Mouse (Mus musculus): ENCODE data around the gene Nfam1.

Gene Nfam1

DNA sequence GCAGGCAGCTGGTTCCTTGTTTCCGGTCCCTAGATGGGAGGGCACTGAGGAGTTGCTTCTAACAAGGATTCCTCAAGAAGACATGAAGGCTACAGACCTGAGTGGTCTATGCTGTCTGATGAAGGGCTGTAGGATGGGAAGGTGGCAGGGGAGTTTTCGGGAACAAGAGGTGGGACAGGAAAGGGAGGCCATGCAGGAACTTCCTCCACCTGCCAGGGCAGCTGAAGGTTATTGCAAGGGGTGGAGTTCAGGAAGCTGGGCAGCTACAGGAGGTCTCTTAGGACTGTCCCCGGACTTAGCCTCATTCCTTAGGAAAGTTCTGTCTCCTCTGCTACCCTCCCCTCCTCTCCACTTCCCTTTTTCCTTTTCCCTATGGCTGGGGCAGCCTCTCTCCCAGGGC, 5.7 kb upstream of the Nfam1 start:
- DNase-seq (ENCODE audit: low read depth) = no peak

DNA sequence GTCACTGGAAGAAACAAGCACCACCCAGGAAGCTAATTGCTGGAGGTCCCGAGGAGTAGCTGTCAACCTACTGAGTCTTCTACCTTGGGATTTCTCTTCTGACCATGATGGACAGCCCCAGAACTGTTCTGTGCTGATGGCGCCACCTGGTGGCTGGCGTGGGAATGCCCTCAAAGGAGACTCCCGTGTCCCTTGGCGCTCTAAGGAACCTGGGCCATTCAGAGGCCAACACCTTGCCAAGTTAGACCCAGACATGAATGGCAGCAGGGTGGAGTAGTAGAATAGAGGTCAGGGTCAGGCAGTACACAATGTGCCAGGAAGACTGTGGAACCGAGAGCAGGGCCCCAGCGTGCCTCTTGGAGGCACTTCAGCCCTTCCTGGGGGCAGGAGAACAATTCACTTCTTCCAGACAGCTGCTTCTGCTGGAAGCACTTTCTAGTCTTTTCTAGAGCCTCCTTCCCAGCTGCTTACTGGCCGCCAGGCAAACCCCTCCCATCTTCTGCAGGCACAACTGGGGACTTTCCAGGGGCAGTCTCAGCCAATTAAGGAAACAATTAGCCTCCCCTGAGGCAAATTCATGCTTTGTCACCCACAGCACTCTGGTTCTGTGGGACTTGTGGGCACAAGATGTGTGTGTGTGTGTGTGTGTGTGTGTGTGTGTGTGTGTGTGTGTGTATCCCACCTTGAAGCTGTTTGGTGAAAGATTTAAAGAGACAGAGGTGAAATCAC, 4.8 kb upstream of the Nfam1 start:
- peak; percentile 87 for DNase-seq (ENCODE audit: low read depth)

DNA sequence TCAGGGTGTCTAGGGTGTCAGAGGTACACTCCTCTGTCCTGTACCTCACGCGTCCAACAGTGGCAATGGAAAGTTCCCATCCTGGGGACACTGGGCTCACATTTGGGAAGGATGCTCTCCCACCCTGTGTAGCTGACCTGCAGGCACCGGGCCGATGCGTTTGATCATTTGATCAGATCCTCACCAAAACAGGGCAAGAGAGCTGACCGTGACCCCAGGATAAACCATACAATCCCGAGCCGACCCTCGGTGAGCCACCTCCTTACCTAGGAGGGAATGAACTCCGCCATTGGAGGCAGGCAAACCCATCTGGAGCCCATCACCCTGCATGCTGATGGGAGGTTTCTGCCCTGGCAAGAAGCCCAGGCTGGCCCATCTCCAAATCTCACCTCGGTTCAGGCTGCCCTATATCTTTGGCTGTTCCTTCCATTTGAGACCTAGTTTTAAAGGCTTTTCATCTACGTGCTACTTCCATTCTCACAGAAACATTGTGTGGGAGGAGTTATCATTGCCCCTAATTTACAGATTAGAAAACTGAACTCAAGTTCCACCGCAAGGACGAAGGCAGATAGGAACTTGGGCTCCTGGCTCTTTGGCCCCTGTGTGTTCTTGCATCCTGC, 3.9 kb upstream of the Nfam1 start:
- DNase-seq (ENCODE audit: low read depth) = no peak

DNA sequence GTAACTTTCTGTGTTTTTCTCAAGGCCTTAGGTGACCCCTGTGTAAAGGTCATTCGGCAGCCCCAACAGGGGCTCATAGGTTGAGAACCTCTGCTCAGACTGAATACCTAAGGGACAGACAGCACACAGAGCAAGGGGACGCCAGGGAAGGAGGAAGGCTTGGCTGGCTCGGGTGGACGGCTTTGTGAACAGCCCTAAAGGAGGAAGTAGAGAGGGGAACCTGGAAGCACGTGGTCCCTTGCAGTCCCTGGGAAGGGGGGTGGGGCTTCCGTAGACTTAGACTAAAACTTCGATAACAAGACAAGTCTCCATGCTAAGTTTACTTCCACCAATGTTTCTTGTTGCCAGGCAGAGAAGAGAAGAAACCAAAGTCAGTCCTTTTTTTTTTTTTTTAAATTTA, 3.0 kb upstream of the Nfam1 start:
- DNase-seq (ENCODE audit: low read depth) = peak; percentile 26

DNA sequence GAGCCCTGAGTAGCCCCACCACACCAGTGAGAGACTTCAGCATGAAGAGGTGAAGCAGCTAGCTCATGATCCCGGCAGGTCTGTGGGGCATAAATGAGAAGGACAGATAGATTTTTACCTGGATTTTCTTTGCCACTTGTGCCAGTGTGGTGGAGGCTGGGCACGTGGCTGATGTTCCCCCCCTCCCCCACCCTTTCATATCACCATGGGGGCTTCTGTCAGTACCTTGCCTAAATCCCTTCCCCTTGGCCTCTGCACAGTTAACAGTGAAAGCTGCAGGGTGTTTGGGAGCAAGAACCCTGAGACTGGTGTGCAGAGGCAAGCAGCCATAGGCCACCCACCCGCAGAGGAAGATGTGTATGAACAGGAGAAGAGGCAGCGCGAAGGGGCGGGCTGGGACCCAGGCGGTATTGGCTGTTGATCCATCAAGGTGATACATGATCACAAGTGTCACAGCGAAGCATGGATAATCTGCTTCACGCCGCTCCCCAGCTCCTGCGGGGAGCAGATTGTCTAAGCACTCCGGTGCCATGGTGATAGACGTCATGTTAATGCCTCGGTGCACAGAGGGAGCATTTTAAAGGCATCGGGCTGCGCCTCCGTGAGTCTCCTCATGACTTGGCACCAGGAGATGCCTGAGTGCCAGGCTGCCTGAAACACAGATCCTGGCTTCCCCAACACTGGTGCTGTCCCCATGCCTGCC, 1.3 kb upstream of the Nfam1 start:
- DNase-seq (ENCODE audit: low read depth) = no peak

DNA sequence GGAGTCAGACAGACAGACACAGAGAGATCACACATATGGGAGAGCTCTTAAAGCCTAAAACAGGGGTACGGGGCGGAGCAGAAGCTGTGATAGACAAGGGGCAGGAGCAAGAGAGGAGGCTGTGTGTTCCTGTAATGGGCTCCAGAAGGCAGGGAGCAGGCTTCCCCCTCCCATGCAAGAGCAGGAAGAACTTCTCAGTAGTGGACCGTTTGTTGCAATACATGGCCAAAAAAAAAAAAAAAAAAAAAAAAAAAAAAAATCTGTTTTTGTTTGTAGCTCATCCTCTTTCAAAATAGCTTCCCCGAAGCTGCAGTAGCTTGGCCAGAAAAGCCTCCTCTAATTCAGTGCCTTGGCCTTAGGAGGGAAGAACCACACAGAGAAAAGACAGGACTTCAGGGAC, 2.2 kb downstream of the Nfam1 start:
- DNase-seq (ENCODE audit: low read depth) = no peak

DNA sequence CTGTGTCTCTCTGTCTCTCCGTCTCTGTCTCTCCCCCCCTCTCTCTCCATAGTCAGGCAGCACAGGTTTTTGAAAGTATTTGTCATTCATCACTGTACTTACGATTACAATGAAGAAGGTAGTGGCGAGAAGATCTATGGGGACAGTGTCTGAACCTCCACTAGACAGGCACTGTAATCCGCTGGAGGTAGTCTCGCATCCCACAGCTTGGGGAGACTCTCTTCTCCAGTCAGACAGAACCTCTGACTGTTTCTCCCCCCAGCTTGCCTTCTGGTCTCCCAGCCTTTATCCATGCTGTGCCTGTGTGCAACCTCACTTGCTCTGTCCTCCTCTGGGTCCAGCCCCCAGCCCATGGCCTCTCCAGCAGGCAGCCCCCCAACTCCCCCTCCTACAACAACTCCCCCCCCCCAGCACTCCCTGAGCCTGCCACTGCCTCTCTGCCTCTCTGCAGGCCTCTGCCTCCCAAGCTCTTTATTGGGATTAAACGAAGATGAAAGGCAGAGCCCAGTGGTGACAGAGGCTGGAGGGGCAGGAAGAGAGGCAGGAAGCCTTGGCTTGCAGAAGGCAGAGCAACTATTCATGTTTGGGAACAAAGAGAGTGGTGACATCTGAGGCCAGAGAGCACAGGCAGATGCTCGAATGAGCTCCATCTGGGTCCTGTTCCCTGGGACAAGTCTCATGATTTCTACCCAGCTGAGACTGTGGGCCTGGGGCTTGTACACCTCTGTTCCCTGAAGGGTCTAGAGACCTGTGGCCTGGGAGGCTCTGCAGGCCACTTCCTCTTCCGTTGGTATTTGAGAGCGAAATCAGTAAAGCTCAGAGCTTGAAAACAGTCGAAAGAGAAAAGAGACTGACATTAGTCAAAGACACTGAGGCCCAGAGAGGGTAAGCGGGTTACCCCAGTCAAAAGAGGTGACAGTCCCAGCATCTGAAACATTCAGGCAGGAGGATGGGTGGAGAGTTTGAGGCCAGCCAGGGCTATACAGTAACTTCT, 3.1 kb downstream of the Nfam1 start:
- peak; percentile 47 for DNase-seq (ENCODE audit: low read depth)

DNA sequence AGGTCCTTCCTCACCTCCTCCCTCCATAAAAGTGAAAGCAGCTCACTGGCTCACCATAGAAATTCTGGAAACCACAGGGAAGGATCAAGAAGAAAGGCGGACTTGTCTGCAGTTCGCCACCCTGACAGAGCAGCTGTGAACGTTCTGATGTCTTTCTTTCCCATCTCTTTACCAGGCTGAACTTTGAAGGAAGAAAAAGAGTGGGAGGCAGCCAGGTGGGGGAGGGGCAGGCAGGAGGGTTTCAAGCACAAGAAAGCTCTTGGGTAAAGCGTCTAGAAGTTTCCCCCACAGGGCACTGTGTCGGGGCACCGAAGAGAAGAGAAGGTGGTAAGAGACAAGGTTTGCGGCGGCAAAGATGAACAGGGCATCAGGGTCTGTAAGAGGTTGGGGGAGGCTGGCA, 7.0 kb downstream of the Nfam1 start:
- DNase-seq (ENCODE audit: low read depth) = no peak

DNA sequence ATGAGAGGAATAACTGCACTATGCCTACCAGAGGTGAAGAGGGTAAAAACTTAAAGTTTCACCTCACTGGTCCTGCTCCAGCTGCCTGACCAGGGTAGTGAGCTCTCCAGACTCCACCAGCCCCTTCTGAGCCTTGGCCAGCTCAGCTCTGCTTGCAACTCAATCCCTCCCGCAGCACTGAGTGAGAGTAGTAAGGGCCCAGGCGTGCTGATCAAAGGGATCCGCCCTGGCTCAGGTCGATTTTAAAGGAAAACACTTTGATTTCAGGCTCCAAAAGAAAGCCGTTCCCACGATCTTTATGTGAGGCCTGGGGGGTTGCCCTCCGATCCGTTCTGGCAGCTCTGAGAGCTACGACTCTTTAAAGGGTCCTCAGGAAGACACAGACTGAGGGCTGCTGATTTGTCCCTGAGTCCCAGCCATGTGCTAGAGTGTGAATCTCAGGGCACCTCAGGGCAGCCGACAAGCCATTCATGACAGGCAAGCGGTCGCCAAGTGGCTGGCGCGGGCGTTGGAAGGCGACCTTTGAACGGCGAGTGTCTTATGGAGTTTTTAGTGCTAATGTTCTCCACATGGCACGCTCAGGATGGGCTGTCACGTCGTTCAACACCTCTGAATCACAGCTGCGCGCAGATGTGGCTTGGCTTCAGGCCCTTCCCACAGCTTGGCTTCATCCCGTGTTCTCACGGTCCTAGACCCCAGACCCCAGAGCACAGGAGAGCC, 7.9 kb downstream of the Nfam1 start:
- DNase-seq (ENCODE audit: low read depth) = no peak

DNA sequence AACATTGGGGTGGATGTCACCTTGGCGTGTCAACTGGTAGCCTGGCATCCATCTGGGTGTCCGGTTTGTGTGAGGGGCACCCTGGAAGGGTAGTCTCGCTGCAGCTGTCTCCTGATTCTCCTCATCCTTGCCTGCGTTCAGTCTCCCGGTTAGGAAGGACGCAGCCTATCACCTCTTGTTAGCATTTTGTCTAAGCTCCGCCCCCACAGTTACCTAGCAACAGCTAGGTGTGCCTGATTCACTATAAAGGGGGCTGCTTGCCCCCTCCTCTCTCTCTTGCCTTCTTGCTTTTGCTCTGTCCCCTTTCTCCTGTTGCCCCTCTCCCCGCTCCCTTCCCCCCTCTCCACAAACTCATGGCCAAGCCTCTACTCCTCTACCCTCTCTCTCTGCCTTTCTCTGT, 10.2 kb downstream of the Nfam1 start:
- DNase-seq (ENCODE audit: low read depth) = no peak

DNA sequence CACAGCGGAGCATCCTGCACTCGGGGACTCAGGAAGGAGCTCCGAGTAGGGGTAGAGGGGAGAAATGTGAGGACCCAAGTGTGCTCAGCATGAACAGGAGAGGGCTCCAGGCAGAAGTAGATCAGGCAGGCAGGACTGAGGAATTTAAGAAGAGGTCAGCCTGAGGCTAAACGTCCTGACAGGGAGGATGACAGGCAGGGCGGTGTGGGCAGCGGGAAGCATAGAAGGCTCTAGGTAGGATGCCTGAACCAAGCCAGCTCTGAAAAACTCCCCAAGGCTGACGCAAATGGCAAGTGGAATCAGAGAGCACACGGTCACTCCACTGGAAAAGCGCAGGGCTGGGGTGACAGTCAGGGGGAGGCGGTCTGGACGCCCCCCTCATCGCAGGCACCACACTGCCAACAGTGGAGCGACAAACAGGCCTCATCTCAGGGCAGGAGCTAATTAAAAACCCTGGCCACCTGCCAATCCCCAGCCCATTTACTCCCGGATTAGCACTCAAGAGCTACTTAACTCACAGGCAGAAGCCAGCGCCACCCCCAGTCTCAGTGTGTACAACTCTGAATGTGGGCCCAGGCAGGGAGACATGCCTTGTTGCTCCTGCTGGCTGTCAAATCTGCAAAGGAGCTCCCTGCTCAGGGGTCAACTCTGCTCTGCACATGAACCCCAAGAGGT, 22.0 kb downstream of the Nfam1 start:
- no peak for DNase-seq (ENCODE audit: low read depth)

DNA sequence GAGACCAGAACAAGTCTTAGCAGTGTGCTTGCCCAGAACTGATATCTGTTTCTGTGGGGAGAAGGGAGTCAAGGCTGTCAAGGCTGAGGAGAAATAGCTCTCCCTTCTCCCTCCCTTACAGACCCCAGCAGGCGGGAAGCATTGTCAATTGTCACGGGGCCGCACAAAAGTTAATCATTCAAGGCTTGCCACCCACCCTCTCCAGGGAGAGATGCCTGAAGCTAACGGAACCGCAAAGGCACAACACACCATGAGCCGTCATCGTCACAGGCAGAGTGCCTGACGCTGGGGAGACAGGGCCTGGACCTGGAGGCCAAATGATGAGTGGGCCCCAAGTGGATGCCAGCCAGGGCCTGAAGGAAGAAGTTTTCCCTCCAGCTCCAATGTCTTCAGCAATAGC, 22.7 kb downstream of the Nfam1 start:
- no peak for DNase-seq (ENCODE audit: low read depth)

DNA sequence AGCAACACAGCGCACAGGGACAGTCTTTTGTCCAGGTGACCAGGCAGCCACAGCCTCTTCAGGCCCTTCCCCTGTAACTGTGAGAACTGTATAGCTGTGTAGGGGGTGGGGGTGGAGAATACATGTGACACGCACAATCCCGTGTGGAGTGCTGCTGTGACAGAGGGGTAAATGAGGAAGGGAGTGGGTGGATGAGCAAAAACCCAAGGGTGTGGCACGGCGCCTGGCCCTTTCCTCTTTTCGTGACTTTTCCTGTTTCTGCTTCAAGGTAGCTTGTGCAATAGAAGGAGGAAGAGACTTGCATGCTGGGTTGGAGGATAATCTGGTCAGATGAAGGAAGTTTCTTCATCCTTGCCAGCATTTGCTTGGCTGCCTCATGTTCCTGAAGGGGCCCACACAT, 23.6 kb downstream of the Nfam1 start:
- no peak for DNase-seq (ENCODE audit: low read depth)

DNA sequence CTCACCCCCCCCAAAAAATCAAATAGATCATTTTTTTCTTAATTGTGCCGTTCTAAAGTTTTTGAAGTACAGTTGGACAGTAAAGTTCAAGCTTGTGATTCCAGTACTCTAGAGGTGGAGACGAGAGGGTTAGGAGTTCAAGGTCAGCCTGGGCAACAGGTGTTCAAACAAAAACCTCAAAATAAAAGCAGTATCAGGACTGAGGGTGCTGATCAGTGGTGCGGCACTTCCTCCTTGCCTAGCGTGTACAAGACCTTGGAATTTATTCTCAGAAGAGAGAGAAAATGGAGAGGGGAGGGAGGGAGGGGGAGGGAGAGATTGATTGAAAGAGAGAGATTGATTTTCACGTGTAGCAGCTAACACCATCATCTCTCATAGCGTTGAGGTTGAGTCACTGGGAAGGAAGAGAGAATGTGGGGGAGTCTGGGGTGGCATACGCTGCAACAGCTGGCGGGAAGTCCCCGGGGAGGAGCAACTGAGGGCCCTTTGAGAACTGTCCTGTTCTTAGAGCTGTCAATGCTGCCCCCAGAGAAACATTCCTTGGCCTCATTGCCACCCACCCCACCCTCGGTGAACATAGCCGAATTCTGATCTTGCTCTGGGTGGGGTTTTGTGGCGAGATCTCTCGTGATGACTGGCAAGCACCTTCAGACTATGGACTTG, 24.2 kb downstream of the Nfam1 start:
- peak; percentile 68 for DNase-seq (ENCODE audit: low read depth)

DNA sequence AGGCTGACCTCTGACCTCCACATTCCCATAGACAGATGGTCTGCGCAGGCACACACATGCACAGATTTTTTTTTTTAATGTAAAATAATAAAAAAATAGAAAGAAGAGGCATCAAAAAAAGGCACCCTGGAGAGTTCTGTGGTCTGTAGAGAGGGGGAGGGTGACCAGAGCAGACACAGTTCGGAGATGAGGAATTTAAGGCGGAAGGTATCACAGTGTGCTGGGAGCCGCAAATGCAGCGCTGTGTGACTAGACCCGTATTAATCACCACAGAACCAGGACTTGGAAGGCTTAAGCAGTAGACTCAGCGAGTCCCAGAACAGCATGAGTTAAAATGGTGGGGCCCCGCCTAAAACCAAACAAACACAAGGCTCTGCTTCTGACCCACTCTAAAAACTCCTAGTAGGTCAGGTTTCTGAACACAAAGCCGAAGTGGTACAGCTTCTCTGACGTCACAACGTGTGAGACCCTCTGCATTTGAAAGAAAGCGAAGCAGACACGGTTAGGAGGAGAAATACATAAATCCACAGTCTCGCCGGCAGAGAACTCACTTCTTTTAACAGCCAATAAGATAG, 25.7 kb downstream of the Nfam1 start:
- DNase-seq (ENCODE audit: low read depth) = no peak

DNA sequence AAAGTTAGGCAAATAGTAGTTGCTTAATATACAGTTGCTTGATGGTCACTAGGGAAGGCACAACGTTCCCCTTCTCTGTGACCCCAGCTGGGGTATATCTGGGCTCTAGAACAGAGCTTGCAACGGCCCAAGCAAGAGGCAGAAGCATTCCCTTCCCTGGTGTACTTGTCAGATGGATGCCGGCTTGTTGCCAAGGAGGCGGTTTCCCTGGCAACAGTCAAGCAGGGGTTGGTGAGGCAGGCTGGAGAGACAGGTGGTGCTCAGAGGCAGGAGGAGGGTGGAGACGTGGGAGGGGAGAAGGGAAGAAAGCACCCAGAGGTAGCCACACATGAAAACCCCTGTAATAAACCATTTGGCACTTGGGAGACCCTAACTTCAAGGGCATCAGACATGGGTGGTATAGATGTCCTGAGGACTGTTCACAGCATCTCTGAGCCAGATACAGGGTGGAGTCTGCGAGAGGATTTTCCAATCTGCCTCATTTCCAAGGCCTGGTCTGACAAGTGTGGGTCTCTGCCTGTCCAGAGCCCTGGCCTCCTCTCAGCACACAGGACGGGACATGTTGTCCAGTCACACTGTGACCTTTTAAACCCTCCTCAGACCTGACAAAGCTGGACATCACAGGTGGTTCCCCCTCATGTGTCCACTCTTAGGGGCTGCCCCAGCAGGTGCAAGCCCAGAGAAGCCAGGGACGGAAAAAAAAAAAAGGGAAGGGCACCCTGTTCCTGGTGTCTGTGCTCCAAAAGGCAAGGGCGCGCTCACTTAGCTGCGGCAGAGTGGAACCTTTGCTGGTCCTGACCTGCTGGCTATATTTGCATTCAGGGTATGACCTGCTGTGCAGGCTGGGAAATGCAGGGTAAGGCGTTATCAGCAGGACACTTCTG, 30.2 kb downstream of the Nfam1 start:
- no peak for DNase-seq (ENCODE audit: low read depth)

DNA sequence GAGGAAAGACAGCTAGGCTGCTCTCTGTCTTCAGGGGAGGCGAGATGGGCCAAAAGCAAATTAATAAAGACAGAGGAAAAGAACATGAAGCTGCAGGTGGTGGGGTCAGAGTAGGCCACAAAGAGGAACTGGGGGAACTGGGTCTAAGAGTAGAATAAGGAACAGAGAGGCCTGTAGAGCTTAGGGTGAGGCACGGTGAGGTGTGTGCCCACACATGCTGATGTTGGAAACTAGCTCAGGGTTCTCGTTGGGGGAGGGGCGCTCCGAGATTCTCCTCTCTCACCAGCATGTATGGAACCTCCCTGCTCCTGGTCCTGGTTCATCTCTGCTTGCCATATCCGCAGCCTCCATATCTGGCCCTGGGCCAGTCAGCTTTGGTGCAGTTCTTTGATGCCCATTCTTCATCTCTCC, 34.3 kb downstream of the Nfam1 start:
- no peak for DNase-seq (ENCODE audit: low read depth)

DNA sequence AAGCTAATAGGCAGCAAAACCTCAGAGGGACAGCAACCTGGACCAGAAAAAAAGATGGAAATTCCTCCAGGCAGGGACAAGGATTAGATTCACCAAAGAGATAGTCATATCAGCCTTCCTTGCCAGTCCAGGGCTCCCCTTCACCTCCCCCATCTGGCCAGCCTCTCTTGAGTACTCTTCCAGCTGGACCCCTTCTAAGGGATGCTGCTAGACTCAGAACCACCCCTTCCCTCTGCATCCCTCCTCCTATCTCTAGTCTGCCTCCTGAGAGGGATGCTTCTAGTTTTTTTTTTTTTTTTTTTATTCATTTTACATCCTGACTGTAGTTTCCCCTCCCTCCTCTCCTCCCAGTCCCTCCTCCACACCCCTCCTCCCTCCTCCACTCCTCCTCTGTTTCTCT, 36.7 kb downstream of the Nfam1 start:
- no peak for DNase-seq (ENCODE audit: low read depth)

DNA sequence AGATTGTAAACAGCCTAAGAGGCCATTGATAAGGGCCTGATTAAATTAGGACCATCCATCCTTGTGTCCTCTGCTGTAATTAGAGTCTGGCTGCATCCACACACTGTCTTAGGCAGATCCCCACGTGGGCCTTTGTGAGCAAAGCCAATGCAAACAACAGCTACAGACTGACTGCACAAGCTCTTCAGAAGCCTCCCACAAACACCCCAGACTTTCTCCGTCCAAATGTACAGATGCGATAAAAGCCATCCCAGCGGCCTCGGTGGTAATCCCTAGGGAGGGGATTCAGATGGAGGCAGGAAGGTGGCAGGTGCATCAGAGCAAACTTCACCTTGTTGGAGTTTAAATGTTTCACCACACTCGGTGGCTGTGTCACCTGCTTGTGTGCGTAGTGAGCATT, 37.9 kb downstream of the Nfam1 start:
- DNase-seq (ENCODE audit: low read depth) = no peak
